Mouse (Mus musculus) layer of hippocampus, postnatal 36 days (tissue): Measurements from ENCODE around the gene Suv39h1. TPM values are rescaled to one million over a fixed set of nuclear protein-coding genes. Genes with fewer than 3 reads are reported as not detected.
"Not testable (repeated sequence)": the region's sequence is repeated elsewhere in the genome, so short reads cannot be mapped to it uniquely, and the experiment has no call there.

Experiments
- DNase-seq, 2 experiments: peaks; one replicate each; pipeline ENCODE4 v3.0.0; 2022
- total RNA-seq, 2 experiments: library from RNA; stranded (reverse); gene quantifications; 2 replicates each; pipeline ENCODE4 v1.2.3; 2021

Suv39h1 gene
- total RNA-seq, 2 experiments from 2014 or later: 19.1 to 19.8 TPM

GRCm38 (mm10) chrX:8024795-8025194 is 49.8 kb downstream of the Suv39h1 start:
- DNase-seq: no peak

- no peak for DNase-seq
Observed at GRCm38 (mm10) chrX:8020111-8020778, 54.3 kb downstream of the Suv39h1 start.

DNA sequence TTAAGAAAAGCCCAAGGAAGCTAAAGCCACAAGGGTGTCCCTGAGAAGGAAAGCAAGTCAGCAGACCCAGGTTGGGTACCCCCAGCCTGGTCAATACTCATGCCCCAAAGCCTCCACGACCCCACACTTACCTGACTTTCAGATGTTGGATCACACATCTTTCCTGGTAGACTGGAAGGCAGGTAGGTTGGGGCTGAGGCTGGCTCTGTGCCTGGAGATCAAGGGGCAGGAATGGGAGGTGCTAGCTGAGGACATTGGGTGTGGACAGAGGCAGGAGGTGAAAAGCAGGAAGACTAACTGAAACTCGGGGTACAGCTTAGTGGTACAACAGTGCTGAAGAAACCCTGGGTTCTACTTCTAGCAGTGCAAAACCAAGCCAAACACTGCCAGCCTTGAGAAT is 56.3 kb downstream of the Suv39h1 start, which contains the start of gene Glod5:
TSS of gene Glod5 (minus strand) at position 207 of the 400 bp plus-strand sequence.
- DNase-seq: no peak

GRCm38 (mm10) chrX:8017142-8017541 is 57.4 kb downstream of the Suv39h1 start:
- peak in 1 of 2 experiments; percentile 6 for DNase-seq

DNA sequence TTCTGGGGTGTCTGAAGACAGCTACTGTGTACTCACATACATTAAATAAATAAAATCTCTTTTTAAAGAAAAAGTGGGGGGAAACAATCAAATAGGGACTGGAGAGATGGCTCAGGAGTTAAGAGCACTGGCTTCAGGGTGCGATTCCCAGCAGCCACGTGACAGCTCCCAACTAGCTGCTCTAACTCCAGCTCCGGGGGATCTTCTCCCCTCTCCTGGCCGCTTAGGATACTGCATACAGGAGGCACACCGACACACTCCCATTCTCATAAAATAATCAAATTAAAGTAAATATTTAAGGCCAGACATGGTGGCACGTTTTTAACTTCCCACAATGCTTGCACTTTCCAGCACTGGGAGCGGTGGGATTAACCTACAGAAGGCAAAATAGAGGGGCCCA is 58.9 kb downstream of the Suv39h1 start:
- DNase-seq: not testable (repeated sequence)

- DNase-seq: no peak
Observed at GRCm38 (mm10) chrX:8013569-8014314, 60.8 kb downstream of the Suv39h1 start.

- DNase-seq: no peak
Observed at GRCm38 (mm10) chrX:8013157-8013556, 61.4 kb downstream of the Suv39h1 start.

Other genes starting within 250 kb of the Suv39h1 start
- gene Otud5, start 233.4 kb downstream of the Suv39h1 start, total RNA-seq: 10 to 100 TPM; 79.8 to 82.6 TPM
- 10 to 100 TPM; 57.8 to 58.6 TPM for gene Pim2, start 196.5 kb downstream of the Suv39h1 start, total RNA-seq
- gene Slc35a2, start 190.7 kb downstream of the Suv39h1 start, total RNA-seq: 10 to 100 TPM; 39.9 to 40.9 TPM
- gene Pqbp1, start 175.5 kb downstream of the Suv39h1 start, total RNA-seq: 10 to 100 TPM; 82.7 to 83.6 TPM
- gene Timm17b, start 175.4 kb downstream of the Suv39h1 start, total RNA-seq: 10 to 100 TPM; 22.2 to 24.0 TPM
- gene Gm10491, start 166.9 kb downstream of the Suv39h1 start, total RNA-seq: not detected
- 1 to 10 TPM in 1 of 2 experiments, not detected in 1; 1.2 TPM for gene Gm10490, start 165.2 kb downstream of the Suv39h1 start, total RNA-seq
- 100 to 1,000 TPM; 365 to 412 TPM for gene Pcsk1n, start 154.9 kb downstream of the Suv39h1 start, total RNA-seq
- gene Eras, start 146.2 kb downstream of the Suv39h1 start, total RNA-seq: not detected
- 10 to 100 TPM; 50.6 to 50.8 TPM for gene Hdac6, start 126.9 kb downstream of the Suv39h1 start, total RNA-seq
- not detected for gene Gata1, start 96.7 kb downstream of the Suv39h1 start, total RNA-seq
- gene Glod5, start 56.3 kb downstream of the Suv39h1 start, total RNA-seq: under 1 TPM in 1 of 2 experiments, not detected in 1; 0.81 TPM
- 1 to 10 TPM in 1 of 2 experiments, under 1 TPM in 1; 0.81 to 1.2 TPM for gene Was, start 15.7 kb upstream of the Suv39h1 start, total RNA-seq
- gene Wdr13, start 58.1 kb upstream of the Suv39h1 start, total RNA-seq: 100 to 1,000 TPM; 215 to 227 TPM
- gene Rbm3, start 71.1 kb upstream of the Suv39h1 start, total RNA-seq: 100 to 1,000 TPM in 1 of 2 experiments, 10 to 100 TPM in 1; 83.4 to 113 TPM
- 10 to 100 TPM; 13.3 to 14.9 TPM for gene Tbc1d25, start 101.4 kb upstream of the Suv39h1 start, total RNA-seq
- gene Ebp, start 118.8 kb upstream of the Suv39h1 start, total RNA-seq: 10 to 100 TPM; 30.1 to 31.3 TPM
- gene Porcn, start 131.8 kb upstream of the Suv39h1 start, total RNA-seq: 100 to 1,000 TPM in 1 of 2 experiments, 10 to 100 TPM in 1; 99.1 to 103 TPM
- 10 to 100 TPM; 25.1 to 26.6 TPM for gene Ftsj1, start 177.6 kb upstream of the Suv39h1 start, total RNA-seq
- gene Slc38a5, start 196.4 kb upstream of the Suv39h1 start, total RNA-seq: 1 to 10 TPM; 7.7 to 9.6 TPM